Mouse (Mus musculus): ENCODE data around the gene Srp14.

Srp14 gene

DNA sequence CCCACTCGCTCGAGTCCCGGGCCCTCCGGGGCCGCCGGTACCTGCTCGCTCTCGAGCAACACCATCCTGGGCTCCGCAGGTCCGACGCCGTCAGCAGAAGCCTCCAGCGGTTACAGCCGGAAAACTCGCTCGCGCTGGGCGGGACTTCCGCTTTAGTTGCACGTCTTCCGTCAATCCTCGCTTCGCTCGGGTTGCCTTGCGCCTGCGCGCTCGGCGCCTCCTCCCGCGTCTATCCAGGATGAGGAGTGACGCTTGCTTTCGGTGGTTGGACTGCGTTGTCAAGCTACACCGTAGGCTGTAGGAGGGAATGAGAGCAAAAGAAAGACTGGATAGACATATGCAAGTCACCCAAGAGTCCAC lies at the start of gene Srp14:
Gene Srp14 (minus strand): TSS at position 162 of the 360 bp plus-strand sequence.
- DNase-seq (ENCODE audit: low read depth, low spot score) = peak; percentile 96

DNA sequence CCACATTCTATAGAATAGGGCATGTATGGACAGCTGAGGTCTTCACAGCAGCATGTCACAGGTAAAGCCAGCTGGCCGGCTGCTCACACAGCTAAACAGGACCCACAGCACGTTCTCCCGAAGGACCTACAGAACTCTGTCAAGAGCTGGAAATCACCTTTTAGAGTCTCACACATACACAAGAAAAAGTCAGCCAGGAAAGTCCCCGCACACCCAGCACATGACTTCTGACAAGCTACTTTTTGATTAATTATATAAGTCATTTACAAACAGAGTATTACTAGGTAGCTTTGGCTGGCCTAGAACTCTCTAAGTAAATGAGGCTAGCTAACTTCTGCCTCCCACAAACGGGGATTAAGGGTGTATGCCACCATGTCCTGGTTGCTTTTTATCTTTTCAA lies 47.0 kb upstream of the Srp14 start:
- no peak for DNase-seq (ENCODE audit: low read depth, low spot score)

DNA sequence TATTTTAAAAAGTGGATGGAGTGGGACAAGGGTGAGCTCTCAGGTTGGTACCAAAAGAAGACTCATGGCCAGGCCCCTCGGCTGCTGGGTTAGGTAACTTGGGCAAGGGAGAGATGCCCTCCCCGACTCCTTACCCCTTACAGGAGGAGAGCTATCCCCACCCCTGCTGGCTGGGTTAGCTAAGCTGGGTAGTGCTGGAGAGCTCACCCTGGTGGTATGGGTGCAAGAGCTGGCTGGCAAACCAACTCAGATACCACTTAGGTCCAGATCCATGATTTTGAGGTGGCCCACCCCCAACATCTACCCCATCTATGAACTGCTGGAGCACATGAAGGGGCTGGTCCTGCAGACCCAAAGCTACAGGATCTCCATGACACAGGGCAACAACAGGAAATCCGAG lies 45.3 kb upstream of the Srp14 start:
- no peak for DNase-seq (ENCODE audit: low read depth, low spot score)

DNA sequence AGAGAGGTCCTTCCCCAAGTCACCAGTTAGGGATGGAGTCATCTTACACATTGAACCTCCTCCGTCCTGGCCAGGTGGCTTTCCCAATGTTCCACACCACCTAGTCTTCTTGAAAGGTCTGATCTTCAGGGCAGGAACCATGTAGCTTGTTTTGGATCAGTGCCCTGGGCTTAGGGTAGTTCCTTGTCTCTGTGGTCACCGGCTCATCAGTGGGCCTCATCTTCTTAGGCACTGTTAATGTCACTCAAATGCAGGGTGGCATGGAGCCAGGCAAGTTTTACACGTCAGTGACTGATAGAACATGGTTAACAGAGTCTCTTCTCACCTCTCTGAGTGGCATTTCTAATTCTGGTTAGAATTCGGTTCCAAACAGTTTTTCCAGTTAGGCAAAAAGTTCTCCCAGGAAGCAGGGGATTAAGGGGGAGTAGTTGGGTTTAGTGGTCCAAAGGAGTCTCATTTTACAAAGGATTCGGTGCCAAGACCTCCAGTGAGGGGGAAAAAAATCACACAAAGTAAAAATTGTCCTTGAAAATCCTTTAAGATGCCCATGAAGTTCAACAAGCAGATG lies 43.7 kb upstream of the Srp14 start:
- DNase-seq (ENCODE audit: low read depth, low spot score) = no peak

DNA sequence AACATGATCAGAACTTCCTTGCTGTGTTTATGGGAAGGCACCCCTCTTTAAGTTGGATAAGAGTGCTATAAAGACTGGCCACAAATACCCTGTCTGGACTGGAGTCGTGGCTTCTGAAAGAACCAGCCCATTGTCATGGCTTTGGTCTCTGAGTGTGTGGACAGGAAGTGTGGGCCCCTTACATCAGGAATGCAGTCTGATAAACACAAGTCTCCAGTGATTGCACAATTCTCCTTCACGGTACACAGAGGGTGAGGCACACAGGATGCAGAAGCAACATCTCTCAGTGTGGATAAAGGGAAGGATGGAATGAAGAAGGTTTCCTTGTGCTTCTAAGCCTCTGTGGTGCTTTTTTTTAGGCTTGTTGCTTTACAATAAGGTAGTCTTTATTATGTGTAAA lies 42.8 kb upstream of the Srp14 start:
- no peak for DNase-seq (ENCODE audit: low read depth, low spot score)

DNA sequence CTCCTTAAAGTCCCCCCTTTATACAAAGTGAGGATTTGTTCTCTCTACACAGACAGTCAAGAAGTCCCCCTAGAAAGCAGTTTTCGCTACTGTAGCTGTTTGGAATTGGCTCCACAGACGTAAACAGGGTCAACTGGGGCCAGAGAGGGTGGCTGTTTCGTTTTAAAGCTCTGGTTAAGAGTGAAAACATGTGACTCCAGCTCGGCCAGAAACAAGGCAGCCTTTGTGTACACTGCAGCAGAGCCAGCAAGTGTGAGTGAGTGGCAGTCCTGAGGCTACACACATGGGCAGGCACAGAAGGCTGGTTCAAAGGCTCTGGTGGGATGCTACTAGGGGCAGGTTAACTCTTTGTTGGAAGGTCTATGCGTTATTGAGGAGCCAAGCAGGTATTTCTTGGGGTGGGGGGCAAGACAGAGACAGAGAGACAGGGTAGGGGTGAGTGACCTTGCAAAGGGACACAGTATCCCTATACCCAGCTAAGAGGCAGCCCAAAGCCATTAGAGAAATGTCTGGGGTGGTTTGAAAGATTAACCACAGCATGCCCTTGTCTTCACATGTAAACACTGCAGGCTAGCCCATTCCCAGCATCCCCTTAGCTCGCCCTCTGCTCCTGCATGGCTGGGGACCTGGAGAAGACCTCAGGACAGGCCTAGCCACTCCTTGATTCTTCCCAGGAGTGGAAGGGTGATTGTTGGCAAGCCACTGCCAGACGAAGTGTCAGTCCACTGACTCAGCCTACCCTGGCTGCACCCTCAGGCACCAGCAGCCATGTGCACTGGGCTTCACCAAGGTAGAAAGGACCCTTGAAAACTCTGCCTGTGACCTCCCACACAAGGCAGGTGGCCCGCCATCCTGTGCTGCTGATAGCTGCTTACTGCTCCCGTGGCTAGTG lies 40.8 kb upstream of the Srp14 start:
- no peak for DNase-seq (ENCODE audit: low read depth, low spot score)

DNA sequence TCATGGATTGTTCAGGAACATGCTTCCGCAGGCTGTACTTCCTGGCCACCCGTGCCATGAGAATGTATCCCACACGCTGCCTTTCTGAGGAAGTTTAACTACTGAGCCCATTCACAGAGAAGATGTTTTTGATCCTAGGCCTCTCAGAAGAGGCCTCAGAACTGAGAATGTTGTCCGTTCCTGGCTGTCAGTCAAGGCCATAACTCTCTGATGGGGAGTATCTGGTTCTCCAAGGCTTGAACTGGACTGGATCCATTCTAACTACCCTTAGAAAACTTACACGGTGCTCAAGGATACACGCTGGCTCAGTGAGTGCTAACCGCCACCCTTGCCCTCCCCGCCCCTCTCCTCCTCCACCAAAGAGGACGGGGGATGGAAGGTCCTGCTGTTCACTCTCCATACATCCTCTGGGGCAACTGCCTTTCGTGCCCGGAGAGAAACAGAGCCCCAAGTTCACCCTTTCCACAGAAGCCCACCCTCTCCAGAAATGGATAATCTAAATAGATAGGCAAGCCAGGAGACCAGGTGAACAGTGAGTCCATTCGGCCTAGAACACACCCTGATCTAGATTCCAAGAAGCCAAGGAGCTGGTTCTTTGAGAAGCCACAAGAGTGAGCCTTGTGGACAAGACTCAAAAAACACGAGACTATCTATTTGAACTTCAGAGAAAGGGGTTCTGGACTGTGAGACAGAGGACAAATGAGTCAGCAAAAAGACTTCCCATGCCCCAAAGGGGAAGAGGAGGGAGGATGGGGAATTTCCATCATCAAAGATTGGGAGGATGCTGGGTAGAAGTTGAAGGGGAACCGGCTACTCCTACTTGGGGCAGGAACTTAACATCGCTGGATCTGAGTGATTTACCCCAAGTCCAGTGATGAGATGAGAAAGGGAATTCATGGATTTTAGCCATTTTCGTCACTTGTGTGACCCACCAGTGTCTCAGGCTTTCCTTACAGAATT lies 33.2 kb upstream of the Srp14 start:
- DNase-seq (ENCODE audit: low read depth, low spot score) = no peak

DNA sequence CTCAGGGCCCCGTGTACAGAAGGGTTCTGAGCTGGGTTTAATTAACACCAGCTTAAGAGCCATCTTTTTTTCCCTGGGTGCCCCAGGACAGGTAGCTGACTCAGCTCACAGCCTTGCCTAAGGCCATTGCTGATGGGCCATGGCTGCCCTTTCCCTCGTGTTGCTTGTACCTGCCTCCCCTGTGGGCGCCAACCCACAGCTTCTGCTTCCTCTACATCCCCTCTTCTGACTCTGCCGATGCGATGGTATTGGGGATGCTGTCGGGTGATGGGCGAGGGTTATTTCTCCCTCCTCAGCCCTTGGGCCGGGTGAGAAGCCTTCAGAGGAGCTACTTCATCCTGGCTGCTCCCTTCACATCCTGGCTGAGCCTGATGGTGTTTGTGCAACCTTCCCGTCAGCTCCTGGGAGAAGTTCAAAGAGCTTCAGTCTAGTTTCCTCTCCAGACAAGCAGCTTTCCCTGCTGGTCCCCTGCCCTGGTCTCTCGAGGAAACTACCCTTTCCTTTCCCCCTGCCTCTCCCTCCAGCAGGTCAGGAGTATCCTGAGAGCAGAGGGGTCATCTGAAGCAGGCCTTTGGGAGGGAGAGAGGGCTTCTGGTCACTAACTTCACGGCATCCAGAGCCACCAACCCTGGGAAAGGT lies 32.4 kb upstream of the Srp14 start:
- no peak for DNase-seq (ENCODE audit: low read depth, low spot score)

DNA sequence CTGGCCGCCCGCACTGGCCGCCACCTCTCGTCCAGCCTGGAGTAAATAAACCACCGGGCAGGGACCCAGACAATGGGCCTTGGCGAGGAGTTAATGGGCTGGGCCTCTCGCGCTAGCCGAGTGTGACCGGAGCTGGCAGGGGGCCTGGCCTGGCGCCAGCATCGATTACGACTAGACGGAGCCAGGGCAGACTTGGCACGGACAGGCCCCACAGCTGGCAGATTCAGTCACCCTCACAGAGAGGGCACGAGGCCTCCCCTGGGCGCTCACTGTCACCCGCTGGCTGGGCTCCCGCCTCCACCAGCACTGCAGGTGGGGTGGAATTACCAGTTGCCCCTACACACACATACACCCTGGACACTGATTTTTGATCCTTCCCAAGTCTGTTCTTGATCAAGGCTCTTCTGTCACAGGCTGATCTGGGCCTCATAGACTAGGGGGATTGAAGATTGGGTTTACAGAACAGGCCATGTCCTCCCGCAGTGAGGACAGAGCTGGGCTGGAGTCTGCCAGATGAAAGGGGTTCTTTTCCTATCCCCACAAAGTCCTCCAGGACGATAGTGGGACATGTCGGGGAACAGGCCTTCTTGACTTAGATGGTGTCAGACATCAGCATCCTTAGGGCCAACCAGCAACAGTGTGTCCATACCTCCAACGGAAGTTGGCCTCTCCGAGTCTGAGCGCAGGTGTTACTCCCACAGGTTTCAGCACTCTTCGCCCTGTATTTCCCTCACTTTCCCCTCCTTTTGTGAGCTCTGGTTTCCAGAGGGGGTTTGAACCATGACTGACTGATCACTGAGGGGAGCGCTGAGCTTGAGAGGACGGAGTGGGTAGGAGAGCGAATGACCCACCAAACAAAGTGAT lies 31.2 kb upstream of the Srp14 start:
- DNase-seq (ENCODE audit: low read depth, low spot score) = no peak

DNA sequence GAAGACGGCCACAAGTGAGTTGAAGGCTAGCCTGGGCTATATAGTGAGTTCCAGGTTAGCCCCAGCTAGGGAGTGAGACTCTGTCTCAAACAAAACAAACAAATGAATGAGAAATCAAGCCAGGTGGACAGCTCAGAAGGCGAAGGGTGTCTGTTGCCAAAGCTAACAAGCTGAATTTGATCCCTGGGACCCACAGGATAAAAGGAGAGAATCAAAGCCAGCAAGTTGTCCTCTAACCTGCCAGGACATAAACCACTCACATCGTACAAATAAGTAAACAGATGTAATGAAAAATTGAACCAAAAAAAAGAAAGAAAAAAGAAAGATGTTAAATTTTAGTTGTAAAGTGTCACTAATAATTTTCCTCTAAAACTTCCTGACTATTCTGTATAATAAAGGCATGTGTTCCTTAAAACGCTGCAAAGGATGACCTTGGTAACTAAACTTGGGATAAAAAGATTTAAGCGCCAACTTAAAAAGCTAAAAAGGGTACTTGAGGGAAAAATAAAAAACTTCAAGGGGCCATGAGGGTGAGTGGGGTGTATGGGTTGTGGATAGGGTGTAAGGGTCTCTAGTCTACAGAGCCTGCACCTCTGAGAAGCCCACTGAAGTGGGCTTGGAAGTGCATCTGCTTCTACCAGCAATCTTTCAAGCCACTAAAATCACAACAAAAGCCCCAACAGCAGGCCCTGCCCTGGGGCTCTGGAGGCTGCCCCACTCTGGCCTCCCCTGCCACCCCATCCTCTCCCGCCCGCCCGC lies 30.4 kb upstream of the Srp14 start:
- DNase-seq (ENCODE audit: low read depth, low spot score) = no peak

DNA sequence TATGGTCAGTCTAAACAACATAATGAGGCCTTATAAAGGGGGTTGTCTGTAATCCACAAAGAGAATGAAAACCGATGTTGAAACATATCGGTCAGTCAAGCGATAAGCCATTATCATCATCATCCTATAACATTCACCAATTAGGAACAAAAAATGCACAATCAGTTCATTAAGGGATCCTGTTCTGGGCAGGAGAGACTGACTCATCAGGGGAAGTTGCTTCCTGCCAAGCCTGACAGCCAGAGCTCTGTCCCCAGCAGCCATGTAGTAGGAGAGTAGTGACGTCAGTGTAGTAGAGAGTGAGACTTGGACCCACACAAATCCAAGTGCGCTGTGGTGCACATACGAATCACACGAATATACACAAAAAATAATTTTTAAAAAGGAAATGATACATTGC lies 27.6 kb upstream of the Srp14 start:
- DNase-seq (ENCODE audit: low read depth, low spot score) = no peak

DNA sequence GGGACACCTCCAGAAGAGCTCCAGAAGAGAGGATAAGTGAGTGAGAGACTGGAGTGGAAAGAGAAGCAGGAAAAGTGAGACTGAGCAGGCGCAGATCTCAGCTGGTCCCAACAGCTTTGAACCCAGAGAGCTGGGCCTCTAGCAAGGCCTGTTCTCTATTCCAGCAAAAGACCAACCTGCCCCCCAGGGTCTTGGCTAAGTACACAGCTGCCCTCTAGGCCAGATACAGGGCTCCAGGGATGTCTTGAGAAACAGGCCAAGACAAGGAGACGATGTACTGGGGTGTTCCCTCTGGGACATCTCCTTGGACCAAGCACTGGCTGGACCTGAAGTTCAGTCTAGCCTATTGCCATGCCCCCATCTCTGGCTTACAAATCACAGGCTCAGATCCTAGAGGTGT lies 20.7 kb upstream of the Srp14 start:
- DNase-seq (ENCODE audit: low read depth, low spot score) = no peak

DNA sequence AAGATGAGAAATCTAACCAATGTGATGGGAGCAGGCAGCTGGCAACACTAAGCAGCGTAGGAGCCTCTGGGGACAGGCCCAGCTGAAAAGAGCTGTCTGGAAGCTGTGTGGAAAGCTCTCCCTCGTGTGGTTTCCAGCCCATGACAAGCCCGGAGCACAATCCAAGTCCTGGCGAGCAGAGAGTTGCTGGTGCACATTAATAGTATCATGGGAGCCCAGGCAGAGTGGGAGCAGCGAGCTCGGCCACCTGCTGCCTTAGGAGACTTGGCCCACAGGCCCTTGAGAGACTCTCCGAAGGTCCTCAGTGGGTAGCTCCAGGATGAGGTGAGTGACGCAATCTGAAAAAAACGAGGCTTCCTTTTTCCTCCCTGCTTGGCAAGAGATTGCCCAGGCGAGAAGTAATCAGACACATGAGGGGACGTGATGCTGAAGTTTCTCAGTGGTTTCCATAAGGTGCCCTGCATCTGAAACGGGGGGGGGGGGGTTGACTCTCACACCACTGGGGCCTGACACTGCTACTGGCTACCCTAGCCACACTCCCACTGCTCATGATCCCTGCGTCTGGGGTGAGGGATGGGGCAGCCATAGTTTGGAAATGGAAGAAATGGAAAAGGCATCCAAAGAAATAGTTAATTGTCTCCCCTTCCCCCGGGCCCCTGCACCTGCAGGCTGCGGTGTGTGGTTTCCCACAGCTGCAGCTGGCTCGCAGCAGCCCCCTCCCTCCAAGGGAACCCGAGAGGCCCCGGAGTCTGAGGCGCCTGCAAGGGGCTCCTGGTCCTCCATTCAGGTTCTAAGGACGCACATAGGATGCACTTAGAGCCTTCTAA lies 19.8 kb upstream of the Srp14 start:
- DNase-seq (ENCODE audit: low read depth, low spot score) = no peak

DNA sequence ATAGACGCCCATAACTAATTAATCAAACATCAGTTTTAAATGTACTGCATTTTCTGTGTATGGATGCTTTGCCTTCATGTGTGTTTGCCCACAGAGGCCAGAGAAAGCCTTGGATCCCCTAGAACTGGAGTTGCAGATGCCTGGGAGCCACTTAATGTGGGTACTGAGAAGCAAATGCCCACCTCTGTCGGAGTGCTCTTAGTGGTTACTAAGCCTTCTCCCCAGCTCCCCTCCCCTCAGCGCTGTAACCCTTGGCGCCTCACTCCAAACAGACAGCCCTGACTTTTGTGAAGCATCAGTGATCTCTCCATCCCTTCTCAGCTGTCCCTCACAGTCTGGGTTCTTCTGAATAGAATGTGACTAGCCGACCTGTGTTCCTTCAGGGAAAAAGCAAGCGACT lies 19.0 kb upstream of the Srp14 start:
- DNase-seq (ENCODE audit: low read depth, low spot score) = no peak

DNA sequence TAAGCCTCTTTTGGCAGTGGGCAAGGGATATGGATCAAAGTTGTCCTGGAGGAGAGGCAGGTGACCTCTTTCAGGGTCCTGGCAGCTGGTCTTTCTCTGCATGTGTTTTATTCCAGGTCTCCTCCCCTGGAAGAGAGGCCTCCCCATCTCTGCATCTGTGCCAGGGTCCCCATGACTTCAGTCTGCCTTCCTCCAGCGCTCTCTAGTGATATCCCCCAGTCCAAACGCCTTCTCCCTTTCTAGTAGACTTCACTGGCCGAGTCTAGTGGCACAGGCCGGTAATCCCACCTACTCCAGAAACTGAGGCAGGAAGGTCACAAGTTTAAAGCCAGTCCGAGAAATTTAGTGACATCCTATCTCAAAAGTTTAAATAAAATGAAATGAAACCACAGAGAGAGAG lies 18.4 kb upstream of the Srp14 start:
- DNase-seq (ENCODE audit: low read depth, low spot score) = no peak

DNA sequence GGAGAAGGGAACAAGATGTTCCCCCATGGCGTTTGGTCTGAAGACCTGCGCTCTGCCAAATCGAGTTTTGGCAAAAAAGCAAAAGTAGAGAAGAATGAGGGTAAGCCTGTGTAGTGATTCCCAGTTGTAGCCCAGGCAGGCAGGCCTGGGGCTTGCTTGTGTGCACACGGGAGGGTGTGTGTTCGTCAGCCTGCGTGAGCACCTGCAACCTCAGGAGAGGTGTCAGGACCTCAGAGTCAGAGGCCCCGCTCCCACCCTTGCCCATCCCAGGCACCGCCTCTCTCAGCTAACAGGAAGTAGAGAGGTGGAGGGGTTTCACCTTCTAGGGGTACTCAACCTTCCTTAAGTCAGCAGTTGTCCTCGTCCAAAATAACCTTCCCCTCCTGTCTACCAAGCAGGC lies 15.5 kb upstream of the Srp14 start:
- no peak for DNase-seq (ENCODE audit: low read depth, low spot score)

DNA sequence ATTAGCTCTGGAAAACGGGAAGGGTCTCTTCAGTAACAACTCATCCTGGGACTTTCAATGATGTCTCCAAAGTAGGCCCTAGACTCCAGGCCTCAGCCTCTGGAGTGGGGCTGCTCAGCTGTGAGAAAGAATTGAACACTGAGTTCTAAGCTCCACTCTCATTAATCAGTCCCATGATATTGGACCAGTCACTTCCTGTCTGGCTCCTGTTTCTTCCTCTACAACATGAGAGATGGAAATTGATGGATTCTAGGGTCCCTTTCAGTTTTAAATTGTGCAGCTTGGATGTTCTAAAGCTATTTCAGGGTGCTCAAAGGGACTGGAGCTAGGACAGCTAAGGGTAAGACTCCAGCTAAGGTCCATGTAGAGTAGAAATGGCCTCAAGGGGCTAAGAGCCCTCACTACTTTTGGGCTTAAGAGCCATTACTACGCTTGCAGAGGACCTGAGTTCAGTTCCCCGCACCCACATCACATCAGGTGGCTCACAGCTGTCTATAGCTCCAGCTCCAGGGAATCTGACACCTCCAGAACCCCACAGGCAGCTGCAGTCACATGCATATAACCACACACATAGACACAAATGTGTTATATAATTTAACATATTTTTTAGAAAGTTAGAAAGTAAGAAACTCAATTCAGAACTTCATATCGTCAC lies 12.4 kb upstream of the Srp14 start:
- DNase-seq (ENCODE audit: low read depth, low spot score) = no peak

DNA sequence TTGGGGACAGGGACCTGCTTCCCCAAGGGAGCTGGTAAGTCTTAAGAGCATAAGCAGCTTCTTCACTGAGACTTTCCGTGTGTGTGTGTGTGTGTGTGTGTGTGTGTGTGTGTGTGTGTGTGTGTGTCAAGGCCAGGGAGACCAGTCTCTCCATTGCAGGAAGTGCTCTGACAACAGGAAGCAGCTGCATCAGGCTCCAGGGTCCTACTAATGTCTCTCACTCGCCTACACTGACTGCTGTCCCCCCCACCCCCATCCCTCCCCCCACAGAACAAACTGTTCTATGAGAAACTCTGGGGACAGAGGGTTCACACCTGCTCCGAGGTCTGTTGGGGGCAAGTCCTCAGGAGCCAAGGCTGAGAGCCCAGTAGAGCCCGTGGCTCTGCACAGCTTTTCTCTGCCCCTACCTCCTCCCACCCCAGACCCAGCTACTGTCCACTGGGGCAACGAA lies 11.8 kb upstream of the Srp14 start:
- DNase-seq (ENCODE audit: low read depth, low spot score) = no peak

Measured in R1 (cell line).